10 mouse cellular contexts compared by ENCODE assay signal in the genomic region with DNA sequence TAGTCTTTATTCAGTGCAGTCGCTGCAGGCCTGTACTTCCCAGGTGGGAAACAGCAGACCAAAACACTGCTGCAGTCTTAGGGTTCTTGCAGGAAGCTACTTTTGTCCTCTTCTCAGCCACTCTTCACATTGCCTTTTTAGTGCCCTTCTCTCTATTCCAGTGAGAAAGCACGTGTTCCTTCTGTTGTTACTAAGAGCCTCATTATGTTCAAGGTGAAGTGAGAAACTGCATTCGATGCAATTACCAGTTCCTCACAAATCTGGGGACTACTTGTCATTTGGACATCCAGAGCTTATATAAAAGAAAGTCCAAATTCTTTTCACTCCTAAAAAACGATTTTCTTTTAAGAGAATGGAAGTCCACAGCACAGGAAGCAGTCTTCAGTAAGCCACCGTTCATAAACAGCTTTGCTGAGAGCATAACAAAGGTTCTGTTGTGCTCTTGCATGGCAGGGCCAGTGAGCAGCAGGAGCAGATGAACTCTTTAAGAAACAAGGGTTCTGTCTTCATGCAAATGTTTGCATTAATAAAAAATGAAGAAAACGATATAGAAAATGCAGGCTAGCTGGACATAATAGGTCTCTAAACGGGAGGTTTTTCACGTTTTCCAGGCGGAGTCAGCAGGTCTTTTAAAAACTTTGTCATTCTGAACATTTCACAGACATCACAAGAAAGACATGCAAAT. TPM values are rescaled to one million over a fixed set of nuclear protein-coding genes. Genes with fewer than 3 reads are reported as not detected.
A peak's percentile ranks its signal among the peaks of the same experiment; 100 is the strongest.
DNase-seq lines count a peak whose midpoint lies in the region; ATAC-seq and TF ChIP-seq lines count a peak whose summit lies in the region.
"Had no signal": no experiment of that assay in that cellular context is flagged by ENCODE, and none has a peak within 500 bp of the region (broad histone marks: within the 10 kb centered on the region; RNA-seq: fewer than 3 reads in every experiment).

No protein-coding gene starts in this region.

- no peak for DNase-seq in gastrocnemius, adult 2 months
- DNase-seq in gastrocnemius, postnatal 25 days, result no peak
- DNase-seq in stomach, postnatal 0 days (ENCODE audit: low spot score), result no peak
- DNase-seq in cerebellum, adult 9-11 months, result no peak
- DNase-seq in liver, result no peak
- DNase-seq in urinary bladder, postnatal 10 days (ENCODE audit: low spot score), result no peak
- DNase-seq: adrenal gland, postnatal 14 days had no signal

- peaks cover 15% of the 10 kb centered on the region for H3K4me1 ChIP-seq in stomach, embryonic 14.5 days (ENCODE audit: control insufficient read depth, insufficient read depth, low read length)
- no peaks in the 10 kb centered on the region for H3K4me1 ChIP-seq in stomach, postnatal 0 days (replicated peaks; ENCODE audit: control insufficient read depth, insufficient read depth)
- peaks cover 14% of the 10 kb centered on the region for H3K4me1 ChIP-seq in limb, embryonic 12.5 days (replicated peaks)

- H3K9ac ChIP-seq in stomach, embryonic 14.5 days (replicated peaks; ENCODE audit: low read depth, low read length), result no peak overlapping the region
- H3K9ac ChIP-seq in stomach, postnatal 0 days (ENCODE audit: low read length), result no peak overlapping the region
- H3K9ac ChIP-seq in limb, embryonic 12.5 days (replicated peaks), result no peak overlapping the region

- no peak for ATAC-seq in stomach, embryonic 14.5 days (ENCODE audit: insufficient number of reproducible peaks, insufficient read depth, low FRiP score, low read depth)
- ATAC-seq in stomach, postnatal 0 days (ENCODE audit: low FRiP score, low TSS enrichment), result no peak
- no peak for ATAC-seq in limb, embryonic 12.5 days (ENCODE audit: insufficient number of reproducible peaks, insufficient read depth, low FRiP score, low TSS enrichment, low read depth)

- peak overlapping the region; percentile 88 for H3K27ac ChIP-seq in gastrocnemius, adult 2 months
- peak overlapping the region; percentile 39; the same call in 1 of the 2 replicates for H3K27ac ChIP-seq in stomach, embryonic 14.5 days (ENCODE audit: low read length)
- H3K27ac ChIP-seq in stomach, postnatal 0 days (replicated peaks), result no peak overlapping the region; the same call in 1 of the 2 replicates
- peak overlapping the region; percentile 60 for H3K27ac ChIP-seq in limb, embryonic 12.5 days
- H3K27ac ChIP-seq: kidney, postnatal 0 days had no signal

- H3K9me3 ChIP-seq in stomach, embryonic 14.5 days (ENCODE audit: control insufficient read depth, low read depth, low read length), result no peaks in the 10 kb centered on the region
- H3K9me3 ChIP-seq in stomach, postnatal 0 days (ENCODE audit: control insufficient read depth, low read length), result no peaks in the 10 kb centered on the region
- no peaks in the 10 kb centered on the region for H3K9me3 ChIP-seq in limb, embryonic 12.5 days

- H3K36me3 ChIP-seq in stomach, embryonic 14.5 days (ENCODE audit: control insufficient read depth, insufficient read depth, low read length), result no peaks in the 10 kb centered on the region
- H3K36me3 ChIP-seq in stomach, postnatal 0 days (ENCODE audit: control insufficient read depth, insufficient read depth, low read length), result no peaks in the 10 kb centered on the region
- H3K36me3 ChIP-seq in limb, embryonic 12.5 days, result no peaks in the 10 kb centered on the region

- intact Hi-C loops in gastrocnemius, adult 2 months (cut with DNase I), result no loop called here

- WGBS in stomach, embryonic 14.5 days, result 33% methylated on average over 9 of the region's 9 CpGs
- 21% methylated on average over 9 of the region's 9 CpGs for WGBS in stomach, postnatal 0 days
- 38% methylated on average over 9 of the region's 9 CpGs for WGBS in limb, embryonic 12.5 days

- TF ChIP-seq EP300 in stomach, postnatal 0 days (optimal IDR thresholded peaks at IDR 0.05), result no peak

- no peak overlapping the region for H3K4me3 ChIP-seq in gastrocnemius, adult 2 months
- H3K4me3 ChIP-seq in stomach, embryonic 14.5 days (ENCODE audit: low read depth, low read length), result no peak overlapping the region
- H3K4me3 ChIP-seq in stomach, postnatal 0 days (ENCODE audit: low read depth, low read length), result no peak overlapping the region
- H3K4me3 ChIP-seq in limb, embryonic 12.5 days (replicated peaks), result no peak overlapping the region

- H3K4me2 ChIP-seq in stomach, embryonic 14.5 days (replicated peaks; ENCODE audit: low read depth, low read length), result no peak overlapping the region; the same call in 1 of the 2 replicates
- H3K4me2 ChIP-seq in stomach, postnatal 0 days (replicated peaks; ENCODE audit: low read depth), result no peak overlapping the region
- H3K4me2 ChIP-seq in limb, embryonic 12.5 days, result peak overlapping the region; percentile 9; the same call in 1 of the 2 replicates

- TF ChIP-seq CTCF in gastrocnemius, adult 2 months (IDR thresholded peaks at IDR 0.05), result no peak
- TF ChIP-seq CTCF in stomach, postnatal 0 days (IDR thresholded peaks at IDR 0.05; ENCODE audit: low read depth), result no peak

- no peaks in the 10 kb centered on the region for H3K27me3 ChIP-seq in stomach, embryonic 14.5 days (ENCODE audit: control insufficient read depth, insufficient read depth, low read length)
- H3K27me3 ChIP-seq in stomach, postnatal 0 days (ENCODE audit: control insufficient read depth, insufficient read depth, low read length), result no peaks in the 10 kb centered on the region
- H3K27me3 ChIP-seq in limb, embryonic 12.5 days, result no peaks in the 10 kb centered on the region

RNA-seq across cellular contexts. Expression of a gene that starts 14.4 kb away (rescaled TPM):
- 10 to 100 TPM; 13.4 to 20.0 TPM for total RNA-seq in gastrocnemius, adult 2 months (2021)
- 10 to 100 TPM; 12.6 to 13.6 TPM for total RNA-seq in gastrocnemius, postnatal 25 days (2021)
- 60.0 and 67.1 TPM in 2 replicates for polyA plus RNA-seq in stomach, embryonic 14.5 days (2014; fragmentation: Nextera tagmentation; extraction: Ambion mirVana)
- 19.1 and 20.3 TPM in 2 replicates for polyA plus RNA-seq in stomach, postnatal 0 days (2015; fragmentation: Nextera tagmentation; extraction: Ambion mirVana)
- 70.2 and 81.5 TPM in 2 replicates for polyA plus RNA-seq in limb, embryonic 12.5 days (2016; fragmentation: Nextera tagmentation; extraction: Ambion mirVana)

RNA-seq across cellular contexts. Expression of a gene that starts 27.3 kb away (rescaled TPM):
- 10 to 100 TPM in 1 of 2 experiments, 1 to 10 TPM in 1; 7.8 to 10.2 TPM for total RNA-seq in gastrocnemius, adult 2 months (2021)
- 10 to 100 TPM in 1 of 2 experiments, 1 to 10 TPM in 1; 8.9 to 12.1 TPM for total RNA-seq in gastrocnemius, postnatal 25 days (2021)
- polyA plus RNA-seq in stomach, embryonic 14.5 days (2014; fragmentation: Nextera tagmentation; extraction: Ambion mirVana), result 5.2 and 5.9 TPM in 2 replicates
- 3.0 and 3.4 TPM in 2 replicates for polyA plus RNA-seq in stomach, postnatal 0 days (2015; fragmentation: Nextera tagmentation; extraction: Ambion mirVana)
- 6.2 and 7.2 TPM in 2 replicates for polyA plus RNA-seq in limb, embryonic 12.5 days (2016; fragmentation: Nextera tagmentation; extraction: Ambion mirVana)
